Mouse (Mus musculus) urinary bladder, postnatal 25 days (tissue): ENCODE data around the gene Il12b.
"Not testable (repeated sequence)": the region's sequence is repeated elsewhere in the genome, so short reads cannot be mapped to it uniquely, and the experiment has no call there.

Experiments
- DNase-seq: peaks from one replicate; pipeline ENCODE4 v3.0.0; 2022; ENCODE audit warnings: low spot score

Gene Il12b

DNA sequence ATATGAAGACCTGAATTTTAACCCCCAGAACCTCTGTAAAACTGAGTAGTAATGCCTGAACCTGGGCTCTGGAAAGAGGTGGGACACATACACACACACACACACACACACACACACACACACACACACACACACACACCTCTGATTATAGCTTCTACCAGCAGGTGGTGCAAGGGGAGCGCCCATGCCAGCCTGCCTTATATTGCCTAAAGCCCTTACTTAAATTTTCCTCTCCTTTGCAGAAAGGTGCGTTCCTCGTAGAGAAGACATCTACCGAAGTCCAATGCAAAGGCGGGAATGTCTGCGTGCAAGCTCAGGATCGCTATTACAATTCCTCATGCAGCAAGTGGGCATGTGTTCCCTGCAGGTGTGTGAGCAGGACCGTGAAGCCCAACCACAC lies 12.4 kb downstream of the Il12b start:
- no peak for DNase-seq

- DNase-seq = no peak
These were observed 13.5 kb downstream of the Il12b start for GRCm38 (mm10) chr11:44413371-44413770.

- no peak for DNase-seq
These were observed 14.7 kb downstream of the Il12b start for GRCm38 (mm10) chr11:44414605-44415004.

DNA sequence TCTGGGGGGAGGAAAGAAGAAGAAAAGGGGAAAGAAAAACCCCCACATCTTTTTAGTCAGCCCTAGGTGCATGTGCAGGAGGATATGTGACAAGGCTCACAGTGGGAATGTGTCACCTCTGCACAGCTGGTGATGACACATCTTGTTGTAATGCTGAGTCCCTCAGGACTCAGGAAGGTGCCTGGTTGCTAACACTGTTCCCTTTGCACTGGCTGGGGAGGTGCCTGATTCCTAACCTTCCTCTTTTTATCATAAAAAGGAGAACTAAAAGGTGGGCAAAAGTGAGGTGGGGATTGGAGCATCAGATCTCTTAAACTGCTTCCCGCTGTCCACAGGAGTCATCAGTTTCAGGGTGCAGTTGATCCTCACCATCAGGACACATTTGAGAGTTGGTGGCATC lies 17.5 kb downstream of the Il12b start:
- DNase-seq = no peak

GRCm38 (mm10) chr11:44422337-44423111 lies 22.7 kb downstream of the Il12b start:
- no peak for DNase-seq

GRCm38 (mm10) chr11:44423261-44423660 lies 23.4 kb downstream of the Il12b start:
- DNase-seq = no peak

- no peak for DNase-seq
These were observed 24.1 kb downstream of the Il12b start for GRCm38 (mm10) chr11:44423955-44424354.

DNA sequence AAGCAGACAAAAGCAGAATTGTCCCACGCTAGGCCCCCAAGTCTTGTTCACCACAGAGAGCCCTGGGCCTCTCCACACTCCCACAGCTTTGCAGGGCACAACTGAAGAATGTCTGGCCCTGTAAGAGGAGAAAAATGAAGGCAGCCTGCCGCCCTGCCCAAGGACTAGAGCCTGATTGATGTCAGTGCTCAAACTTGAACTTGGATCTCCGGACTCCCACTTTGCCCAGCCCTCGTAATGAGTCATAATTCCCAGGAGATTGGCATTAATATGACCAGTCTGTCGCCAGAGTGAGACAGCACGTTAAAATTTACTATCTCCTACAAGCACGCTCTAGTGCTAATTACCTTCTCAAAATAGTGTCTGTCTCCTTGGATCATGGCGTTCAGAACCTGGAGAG lies 25.1 kb downstream of the Il12b start:
- DNase-seq = no peak

GRCm38 (mm10) chr11:44425626-44426025 lies 25.8 kb downstream of the Il12b start:
- DNase-seq = no peak

DNA sequence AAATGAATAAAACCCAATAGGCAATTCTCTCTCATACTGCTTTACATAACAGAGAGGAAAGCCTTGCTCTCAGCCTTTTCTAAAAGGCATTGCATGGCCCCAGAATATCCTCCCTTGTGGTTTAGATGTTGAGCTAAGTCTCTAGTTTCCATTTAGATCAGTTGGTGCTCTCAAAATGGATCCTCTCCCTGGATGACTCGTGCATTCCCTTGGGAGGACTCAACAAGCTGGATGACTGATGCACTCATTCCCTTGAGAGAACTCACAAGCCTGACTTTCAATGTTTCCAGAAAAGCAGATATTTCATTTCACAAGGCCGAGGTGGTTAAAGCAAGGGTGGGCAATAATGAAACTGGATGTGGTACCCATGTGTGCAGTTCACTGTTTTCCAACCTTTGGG lies 28.1 kb downstream of the Il12b start:
- no peak for DNase-seq

GRCm38 (mm10) chr11:44430036-44430435 lies 30.2 kb downstream of the Il12b start:
- no peak for DNase-seq

GRCm38 (mm10) chr11:44437786-44438185 lies 37.9 kb downstream of the Il12b start:
- DNase-seq = no peak

GRCm38 (mm10) chr11:44451046-44451445 lies 51.2 kb downstream of the Il12b start:
- no peak for DNase-seq

DNA sequence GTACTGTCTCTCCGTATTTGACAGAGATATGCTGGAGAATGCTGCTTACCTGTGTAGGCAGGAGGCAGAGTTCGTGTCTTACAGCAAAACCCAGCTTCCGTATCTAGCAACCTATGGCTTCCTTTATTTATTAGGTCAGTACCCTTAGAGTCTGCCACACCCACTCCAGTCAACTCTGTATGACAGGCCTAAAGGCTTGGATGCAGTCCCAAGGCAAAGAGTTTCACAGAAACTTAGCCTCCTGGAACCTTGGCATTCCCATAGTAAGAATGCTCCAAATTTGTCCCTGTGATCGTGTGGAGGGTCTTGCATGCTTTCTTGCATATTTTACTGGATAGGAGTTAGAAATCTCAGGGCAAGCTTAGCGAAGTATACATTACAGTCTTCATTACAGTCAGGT lies 52.2 kb downstream of the Il12b start:
- not testable (repeated sequence) for DNase-seq

DNA sequence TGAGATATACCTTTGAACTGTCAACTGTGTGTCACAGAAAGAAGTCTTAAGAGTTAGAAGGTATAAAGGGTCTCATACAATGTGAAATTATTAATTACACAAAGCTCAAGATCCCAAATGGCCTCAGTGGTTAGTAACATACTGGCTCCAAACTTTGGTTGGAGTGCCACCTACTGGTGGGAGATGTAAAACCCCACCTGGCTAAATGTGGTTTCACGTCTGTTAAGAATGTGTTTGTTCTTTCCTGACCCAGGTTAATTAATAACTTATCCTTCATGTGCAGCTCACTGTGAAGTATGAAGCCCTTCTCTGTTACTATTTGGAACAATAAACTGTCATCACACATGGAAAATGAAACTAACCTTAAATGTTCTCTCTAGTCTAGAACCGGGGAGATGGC lies 53.6 kb downstream of the Il12b start:
- peak; percentile 35 for DNase-seq

GRCm38 (mm10) chr11:44461493-44461892 lies 61.6 kb downstream of the Il12b start:
- no peak for DNase-seq
